Mouse (Mus musculus) thymus, adult 2 months (tissue): ENCODE data around the gene Rtn4rl2.

Experiments
- CTCF ChIP-seq: fragments of 200-500 bp; IDR thresholded peaks from 2 replicates; pipeline ENCODE4 v1.5.1; 2012; ENCODE audit warnings: mild to moderate bottlenecking, control low read depth, low read length, moderate library complexity, borderline replicate concordance; ENCODE audit not compliant: control insufficient read depth, poor library complexity, insufficient read depth; ENCODE audit errors: extremely low read depth
- POLR2A ChIP-seq: fragments of 200-500 bp; IDR thresholded peaks from 2 replicates; pipeline ENCODE4 v1.6.1; 2012; ENCODE audit warnings: mild to moderate bottlenecking, low read length, control low read depth, moderate library complexity; ENCODE audit not compliant: control insufficient read depth, poor library complexity, insufficient read depth; ENCODE audit errors: extremely low read depth

GRCm38 (mm10) chr2:84933992-84934648, 47.6 kb upstream of the Rtn4rl2 start:
- TF ChIP-seq POLR2A (no peak), CTCF (no peak)
